Mouse (Mus musculus): ENCODE results near the gene Flot1. TPM values are rescaled to one million over a fixed set of nuclear protein-coding genes. Genes with fewer than 3 reads are reported as not detected.

Flot1 gene
- polyA plus RNA-seq (2015; fragmentation: Nextera tagmentation; extraction: Ambion mirVana), result 42.3 and 44.6 TPM in 2 replicates

DNA sequence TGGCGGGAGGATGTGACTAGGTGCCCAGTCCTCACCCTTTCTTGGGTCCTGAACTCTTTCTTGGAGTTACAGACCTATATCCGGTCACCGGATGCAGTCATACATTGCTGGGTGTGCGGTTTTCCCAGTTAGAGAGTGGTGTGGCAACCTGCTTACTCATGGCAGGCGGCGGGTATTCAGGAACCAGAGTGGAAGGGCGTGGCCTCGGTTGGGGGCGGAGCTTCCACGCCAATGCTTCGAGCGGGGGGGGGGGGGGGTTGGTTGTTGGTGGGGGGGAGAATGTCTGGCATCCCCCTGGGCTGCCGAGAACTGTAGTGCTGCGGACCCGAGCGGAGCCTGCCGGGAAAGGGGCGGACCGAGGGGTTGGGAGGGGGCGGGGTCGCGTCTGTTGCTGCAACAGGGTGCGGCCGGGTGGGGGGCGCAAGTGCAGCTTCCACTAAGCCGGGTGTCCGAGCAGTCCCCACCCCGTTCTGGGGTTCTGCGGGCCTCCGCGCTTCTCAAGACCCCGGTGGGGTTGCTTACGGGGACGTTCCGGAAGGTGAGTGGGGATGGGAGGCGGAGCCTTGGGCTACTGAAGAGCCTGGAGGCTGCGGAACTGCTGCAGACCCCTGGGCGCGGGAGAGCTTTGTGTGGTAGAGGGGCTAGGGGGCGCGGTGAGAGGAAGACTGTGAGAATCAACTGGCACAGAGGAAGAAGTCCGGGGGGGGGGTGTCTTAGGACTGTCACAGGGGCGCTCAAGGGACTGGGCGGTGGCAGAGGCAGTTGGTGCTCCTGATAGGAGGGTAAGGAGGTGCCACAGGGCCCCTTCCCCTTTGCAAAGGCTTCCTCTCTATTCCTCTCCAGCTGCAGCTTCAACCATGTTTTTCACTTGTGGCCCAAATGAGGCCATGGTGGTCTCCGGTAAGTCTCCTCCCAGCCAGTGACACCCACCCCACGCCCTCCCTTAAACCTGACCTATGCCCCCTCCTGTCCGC lies at the start of gene Flot1:
Gene Flot1 (plus strand): TSS at position 267 of the 974 bp plus-strand sequence.
- peaks cover 33% of the 10 kb centered on the region for H3K36me3 ChIP-seq

DNA sequence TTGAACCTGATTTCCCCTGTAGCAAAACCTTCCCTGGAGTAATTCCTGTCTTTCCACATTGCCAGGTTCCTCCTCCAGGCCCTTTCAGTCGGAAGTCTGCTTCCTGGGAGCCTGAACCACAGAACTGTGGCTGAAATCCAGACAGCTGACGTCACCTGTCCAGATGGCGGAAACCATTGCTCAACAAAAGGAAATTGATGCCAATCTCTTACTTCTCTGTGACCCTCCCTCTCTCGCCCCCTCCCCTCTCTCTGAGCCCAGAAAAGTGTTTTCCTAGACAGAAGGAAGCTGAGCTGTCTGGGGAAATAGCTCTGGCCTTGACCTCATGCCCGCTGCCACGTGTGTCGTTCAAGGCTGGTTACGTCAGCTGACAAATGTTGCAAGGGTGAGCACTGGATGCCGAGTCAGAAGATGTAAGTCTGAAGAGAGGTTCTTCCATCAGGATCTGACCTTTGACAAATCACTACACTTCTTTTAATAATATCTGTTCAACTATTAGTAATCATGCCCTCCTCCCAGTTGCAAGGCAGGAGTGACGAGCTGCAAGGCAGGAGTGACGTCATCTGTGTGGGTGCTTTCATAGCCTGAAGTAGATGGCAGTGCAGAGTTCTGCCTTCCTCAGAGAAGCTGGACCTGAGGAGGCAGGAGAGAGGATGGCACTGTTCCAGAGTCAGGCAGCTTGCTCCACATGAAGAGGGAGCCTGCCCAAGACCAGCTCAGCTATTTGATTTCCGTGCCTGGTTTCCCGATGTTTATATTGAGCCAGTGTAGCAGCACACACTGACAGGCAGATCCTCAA lies 46.0 kb upstream of the Flot1 start:
- Histone ChIP-seq H3K36me3 (no peaks in the 10 kb centered on the region), H3K4me2 (0 out of 2 replicates have a peak overlapping the region, but pooled peaks have one; percentile 9), H3K9me3 (replicated peaks) (no peaks in the 10 kb centered on the region), H3K27ac (peak overlapping the region; percentile 19), H3K27me3 (no peaks in the 10 kb centered on the region), H3K4me3 (replicated peaks) (no peak overlapping the region), H3K4me1 (peaks cover 13% of the 10 kb centered on the region), H3K9ac (no peak overlapping the region)
- WGBS, result 21% methylated on average over 13 of the region's 13 CpGs
- no peak for ATAC-seq (replicated peaks; ENCODE audit: low FRiP score)

More for the DNA sequence above, at the start of gene Flot1:
- Histone ChIP-seq H3K27ac (peak within 1 kb of the TSS; percentile 92), H3K27me3 (peaks cover 9% of the 10 kb centered on the region; the same call in 1 of the 2 replicates), H3K4me1 (peaks cover 37% of the 10 kb centered on the region), H3K9me3 (replicated peaks) (no peaks in the 10 kb centered on the region), H3K9ac (peak within 1 kb of the TSS; percentile 69), H3K4me2 (peak within 1 kb of the TSS; percentile 96), H3K4me3 (replicated peaks) (peak within 1 kb of the TSS; percentile 81)
- WGBS, result under 1% methylated on average over 47 of the region's 47 CpGs
- ATAC-seq (replicated peaks; ENCODE audit: low FRiP score), result peak; percentile 86

DNA sequence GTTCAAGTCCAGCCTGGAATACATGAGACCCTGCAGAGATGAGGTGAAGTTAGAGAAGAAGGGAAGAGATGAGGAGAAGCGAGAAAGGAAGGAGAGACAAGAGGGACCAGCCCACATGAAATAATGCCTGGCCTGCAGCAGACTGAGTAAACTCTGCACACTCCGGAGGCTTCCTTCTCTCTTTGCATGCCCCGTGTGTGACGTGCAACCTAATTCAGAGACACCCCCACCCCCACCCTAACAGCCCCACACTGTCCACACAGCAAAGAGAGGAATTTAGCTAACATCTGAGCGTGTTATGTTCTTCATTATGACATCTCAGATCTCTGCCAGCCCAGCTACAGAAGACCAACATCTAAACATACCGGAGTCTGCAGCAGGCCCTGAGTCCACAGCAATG lies 44.1 kb upstream of the Flot1 start:
- H3K4me3 ChIP-seq (replicated peaks), result no peak overlapping the region
- H3K9ac ChIP-seq, result no peak overlapping the region
- no peaks in the 10 kb centered on the region for H3K27me3 ChIP-seq
- WGBS, result 78% methylated on average over 6 of the region's 6 CpGs
- no peak for ATAC-seq (replicated peaks; ENCODE audit: low FRiP score)
- H3K36me3 ChIP-seq, result no peaks in the 10 kb centered on the region
- no peaks in the 10 kb centered on the region for H3K9me3 ChIP-seq (replicated peaks)
- no peak overlapping the region for H3K27ac ChIP-seq
- H3K4me1 ChIP-seq, result peaks cover 13% of the 10 kb centered on the region
- H3K4me2 ChIP-seq, result no peak overlapping the region

DNA sequence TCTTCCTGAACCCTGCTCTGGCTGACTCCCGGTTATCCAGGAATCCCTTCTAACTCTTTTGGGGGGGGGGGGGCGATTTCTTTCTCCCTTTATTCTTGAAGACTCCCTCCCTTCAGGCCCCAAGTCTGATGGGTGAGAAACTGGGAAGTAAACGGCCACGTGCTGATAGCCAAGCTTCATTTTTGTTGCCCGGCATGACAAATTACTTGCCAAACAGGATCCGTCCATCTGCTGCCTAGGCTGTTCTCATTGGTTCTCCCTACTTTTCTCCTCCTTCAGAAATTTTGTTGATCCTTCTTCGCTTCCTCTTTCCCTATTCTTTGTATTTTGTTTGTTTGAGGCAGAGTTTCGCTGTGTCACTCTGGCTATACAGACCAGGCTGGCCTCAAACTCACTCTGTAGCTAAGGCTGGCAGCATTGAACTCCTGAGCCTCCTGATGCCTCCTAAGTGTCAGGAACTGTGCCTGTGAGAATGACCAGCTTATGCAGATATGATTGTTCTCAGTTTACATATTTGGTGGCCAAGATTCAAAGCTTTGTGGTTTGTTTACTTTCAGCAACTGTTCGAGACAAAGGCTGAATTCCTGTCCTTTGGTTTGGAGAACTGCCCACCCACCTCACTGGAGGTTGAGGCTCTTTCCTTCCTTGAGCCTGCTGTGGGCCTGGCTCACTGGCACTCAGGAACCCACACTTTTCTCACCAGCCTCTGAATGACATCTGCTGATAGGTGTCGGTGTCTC lies 43.4 kb upstream of the Flot1 start:
- H3K9ac ChIP-seq, result no peak overlapping the region
- no peak overlapping the region for H3K27ac ChIP-seq

DNA sequence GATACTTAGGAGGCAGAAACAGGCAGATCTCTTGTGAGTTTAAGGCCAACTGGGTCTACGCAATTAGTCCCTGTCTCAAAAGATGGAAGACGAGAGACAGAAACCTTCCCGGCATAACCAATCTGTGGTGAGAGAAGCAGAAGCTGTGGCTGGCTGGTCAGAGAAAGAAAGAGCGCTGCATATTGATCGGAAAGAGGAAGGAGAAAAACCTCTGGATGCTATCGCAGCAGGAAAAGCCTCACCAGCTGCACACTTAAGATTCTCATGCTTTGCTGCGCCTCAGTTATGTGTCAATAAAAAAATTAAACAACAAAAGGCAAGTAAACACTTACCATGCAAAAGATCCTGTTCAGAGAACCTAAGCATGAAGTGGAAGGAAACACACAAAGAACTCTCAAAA lies 42.7 kb upstream of the Flot1 start:
- no peak overlapping the region for H3K4me3 ChIP-seq (replicated peaks)
- H3K36me3 ChIP-seq, result no peaks in the 10 kb centered on the region
- no peaks in the 10 kb centered on the region for H3K27me3 ChIP-seq
- H3K4me2 ChIP-seq, result no peak overlapping the region
- H3K27ac ChIP-seq, result no peak overlapping the region
- H3K4me1 ChIP-seq, result peaks cover 13% of the 10 kb centered on the region
- WGBS, result 93% methylated on average over 7 of the region's 7 CpGs
- H3K9ac ChIP-seq, result no peak overlapping the region
- no peaks in the 10 kb centered on the region for H3K9me3 ChIP-seq (replicated peaks)
- ATAC-seq (replicated peaks; ENCODE audit: low FRiP score), result no peak

More for the DNA sequence above, 43.4 kb upstream of the Flot1 start:
- ATAC-seq (replicated peaks; ENCODE audit: low FRiP score), result no peak
- Histone ChIP-seq H3K4me2 (no peak overlapping the region), H3K4me3 (replicated peaks) (no peak overlapping the region), H3K36me3 (no peaks in the 10 kb centered on the region), H3K27me3 (no peaks in the 10 kb centered on the region), H3K4me1 (peaks cover 13% of the 10 kb centered on the region), H3K9me3 (replicated peaks) (no peaks in the 10 kb centered on the region)
- 68% methylated on average over 10 of the region's 10 CpGs for WGBS

DNA sequence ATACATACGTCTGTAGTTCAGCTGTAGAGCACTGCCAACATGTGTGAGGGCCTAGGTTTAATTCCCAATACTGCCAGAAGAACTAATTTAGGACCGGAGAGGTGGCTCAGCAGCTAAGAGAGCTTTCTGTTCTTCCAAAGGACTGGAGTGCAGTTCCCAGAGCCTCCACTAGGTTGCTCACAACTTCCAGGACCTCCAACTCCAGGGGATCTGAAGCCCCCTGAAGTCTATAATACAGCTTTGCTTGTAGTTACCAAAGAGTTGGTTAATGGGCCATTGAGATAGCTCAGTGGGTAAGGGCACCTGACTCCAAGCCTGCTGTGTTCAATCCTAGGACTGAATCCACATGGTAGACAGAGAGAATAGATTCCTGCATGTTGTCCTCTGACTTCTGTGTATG lies 40.6 kb upstream of the Flot1 start:
- ATAC-seq (replicated peaks; ENCODE audit: low FRiP score), result no peak
- 84% methylated on average over 2 of the region's 2 CpGs for WGBS
- Histone ChIP-seq H3K4me3 (replicated peaks) (no peak overlapping the region), H3K36me3 (no peaks in the 10 kb centered on the region), H3K4me1 (peaks cover 1% of the 10 kb centered on the region), H3K9ac (no peak overlapping the region), H3K4me2 (no peak overlapping the region), H3K9me3 (replicated peaks) (no peaks in the 10 kb centered on the region), H3K27me3 (no peaks in the 10 kb centered on the region), H3K27ac (no peak overlapping the region)

DNA sequence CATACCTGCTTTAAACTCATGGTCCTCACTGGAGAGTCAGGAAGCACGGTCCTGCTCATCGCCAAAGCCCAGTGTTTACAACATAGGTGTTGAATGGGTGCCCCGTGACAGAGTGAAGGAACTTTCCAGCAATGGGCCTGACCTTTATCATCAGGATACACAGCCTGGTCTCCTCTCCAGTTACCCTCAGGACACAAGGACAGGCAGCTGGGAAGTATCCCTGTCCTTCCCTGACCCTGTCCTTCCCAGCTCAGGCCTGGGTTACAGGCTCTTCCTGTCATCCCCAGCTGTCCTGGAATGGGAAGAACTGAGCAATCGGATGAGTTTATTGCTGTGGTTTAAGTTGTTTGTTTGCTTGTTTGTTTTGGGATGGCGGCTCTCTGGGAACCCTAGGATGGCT lies 40.1 kb upstream of the Flot1 start:
- 79% methylated on average over 5 of the region's 5 CpGs for WGBS
- H3K27me3 ChIP-seq, result no peaks in the 10 kb centered on the region
- no peak for ATAC-seq (replicated peaks; ENCODE audit: low FRiP score)
- no peak overlapping the region for H3K27ac ChIP-seq
- H3K36me3 ChIP-seq, result no peaks in the 10 kb centered on the region
- H3K9ac ChIP-seq, result no peak overlapping the region
- no peaks in the 10 kb centered on the region for H3K9me3 ChIP-seq (replicated peaks)
- H3K4me3 ChIP-seq (replicated peaks), result no peak overlapping the region
- H3K4me2 ChIP-seq, result no peak overlapping the region
- no peaks in the 10 kb centered on the region for H3K4me1 ChIP-seq

DNA sequence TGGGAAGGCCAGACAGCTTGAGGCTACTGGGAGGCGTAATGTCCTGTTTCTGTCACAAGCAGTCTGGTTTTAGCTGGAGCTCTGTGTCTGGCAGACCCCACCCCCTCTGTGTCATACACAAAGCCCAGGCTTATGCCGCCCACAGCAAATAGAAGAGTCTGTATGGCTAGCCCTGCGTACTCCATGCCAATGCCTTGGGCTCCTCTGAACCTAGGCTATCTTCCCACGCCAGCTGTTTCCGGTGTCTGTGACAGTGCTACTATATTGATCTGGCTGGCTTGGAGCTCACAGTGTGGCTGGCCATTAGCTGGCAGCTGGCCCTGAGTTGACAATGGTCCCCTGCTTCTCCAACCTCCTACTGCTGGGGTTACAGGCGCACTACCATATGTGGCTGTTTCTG lies 39.1 kb upstream of the Flot1 start:
- H3K9ac ChIP-seq, result no peak overlapping the region
- H3K9me3 ChIP-seq (replicated peaks), result no peaks in the 10 kb centered on the region
- no peak overlapping the region for H3K4me3 ChIP-seq (replicated peaks)
- WGBS, result 82% methylated on average over 6 of the region's 6 CpGs
- ATAC-seq (replicated peaks; ENCODE audit: low FRiP score), result no peak
- no peaks in the 10 kb centered on the region for H3K27me3 ChIP-seq
- no peak overlapping the region for H3K27ac ChIP-seq
- no peaks in the 10 kb centered on the region for H3K36me3 ChIP-seq
- no peak overlapping the region for H3K4me2 ChIP-seq
- no peaks in the 10 kb centered on the region for H3K4me1 ChIP-seq

DNA sequence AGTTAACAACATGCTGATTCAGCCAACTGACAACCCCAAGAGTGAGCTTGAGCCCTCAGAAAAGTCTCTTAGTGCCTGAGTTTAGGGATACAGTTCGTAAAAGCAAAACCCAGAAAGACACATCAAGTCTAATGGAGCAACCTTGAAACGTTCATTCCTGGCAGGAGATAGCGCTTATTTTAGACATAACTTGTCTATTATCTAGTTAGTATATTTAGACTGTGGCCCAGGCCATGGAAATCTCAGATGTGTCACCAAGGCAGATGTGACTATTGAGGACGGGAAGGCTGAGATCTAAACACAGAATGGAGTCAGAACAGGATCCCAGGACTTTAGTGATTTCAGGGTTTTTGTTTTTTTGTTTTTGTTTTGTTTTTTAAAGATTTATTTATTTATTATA lies 37.9 kb upstream of the Flot1 start:
- Histone ChIP-seq H3K4me2 (no peak overlapping the region), H3K9me3 (replicated peaks) (no peaks in the 10 kb centered on the region), H3K36me3 (no peaks in the 10 kb centered on the region), H3K9ac (no peak overlapping the region), H3K4me3 (replicated peaks) (no peak overlapping the region), H3K27me3 (no peaks in the 10 kb centered on the region), H3K4me1 (no peaks in the 10 kb centered on the region), H3K27ac (no peak overlapping the region)
- 84% methylated on average over 4 of the region's 4 CpGs for WGBS
- no peak for ATAC-seq (replicated peaks; ENCODE audit: low FRiP score)

DNA sequence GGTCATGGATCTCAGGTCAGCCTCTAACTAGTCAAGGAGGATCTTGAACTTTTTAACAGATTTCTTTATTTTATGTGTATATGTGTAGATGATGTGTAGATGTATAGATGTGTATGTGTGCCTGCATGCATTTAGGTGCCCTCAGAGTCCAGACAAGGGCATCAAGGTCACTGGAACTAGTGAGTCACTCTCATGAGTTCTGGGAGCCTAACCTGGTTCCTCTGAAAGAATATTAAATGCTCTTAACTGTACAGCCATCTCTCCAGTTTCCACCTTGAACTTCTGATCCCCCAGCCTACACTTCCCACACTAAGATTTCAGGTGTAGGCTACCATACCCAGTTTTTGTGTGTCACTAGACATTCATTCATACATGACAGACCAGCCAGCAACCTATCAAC lies 35.5 kb upstream of the Flot1 start:
- H3K27me3 ChIP-seq, result no peaks in the 10 kb centered on the region
- H3K27ac ChIP-seq, result no peak overlapping the region
- no peak for ATAC-seq (replicated peaks; ENCODE audit: low FRiP score)

DNA sequence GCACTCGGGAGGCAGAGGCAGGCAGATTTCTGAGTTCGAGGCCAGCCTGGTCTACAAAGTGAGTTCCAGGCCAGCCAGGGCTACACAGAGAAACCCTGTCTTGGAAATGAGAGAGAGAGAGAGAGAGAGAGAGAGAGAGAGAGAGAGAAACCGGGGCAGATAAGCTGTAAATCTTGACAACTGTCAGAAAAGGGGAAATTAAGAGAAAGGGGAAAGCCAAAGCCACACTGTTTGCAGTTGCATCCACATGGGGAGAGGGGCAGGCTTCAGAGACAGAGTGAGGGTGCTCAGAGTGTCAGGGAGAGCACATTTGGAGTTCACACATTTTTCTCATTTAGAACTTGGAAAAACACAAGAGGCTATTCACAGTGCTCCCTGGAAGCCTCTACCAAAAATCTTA lies 35.0 kb upstream of the Flot1 start:
- WGBS, result 77% methylated on average over 3 of the region's 3 CpGs
- H3K4me1 ChIP-seq, result no peaks in the 10 kb centered on the region

More for the DNA sequence above, 35.5 kb upstream of the Flot1 start:
- Histone ChIP-seq H3K9ac (no peak overlapping the region), H3K36me3 (no peaks in the 10 kb centered on the region), H3K4me3 (replicated peaks) (no peak overlapping the region), H3K4me2 (no peak overlapping the region), H3K4me1 (no peaks in the 10 kb centered on the region), H3K9me3 (replicated peaks) (no peaks in the 10 kb centered on the region)

More for the DNA sequence above, 35.0 kb upstream of the Flot1 start:
- no peak overlapping the region for H3K4me3 ChIP-seq (replicated peaks)
- no peaks in the 10 kb centered on the region for H3K36me3 ChIP-seq
- H3K9ac ChIP-seq, result no peak overlapping the region
- H3K9me3 ChIP-seq (replicated peaks), result no peaks in the 10 kb centered on the region
- H3K27me3 ChIP-seq, result no peaks in the 10 kb centered on the region
- no peak for ATAC-seq (replicated peaks; ENCODE audit: low FRiP score)
- H3K27ac ChIP-seq, result no peak overlapping the region
- H3K4me2 ChIP-seq, result no peak overlapping the region
